Mouse (Mus musculus) brain, embryonic 18.5 days (tissue): ENCODE measurements at regions not wholly inside any gene's neighbourhood (a gene's known extent, or its start where the extent isn't known, plus 50 kb on each side); places are given as distances from the start of the nearest gene placed in this dataset.
A peak's percentile ranks its signal among the peaks of the same experiment; 100 is the strongest.

Experiments
- DNase-seq: peaks from one replicate; pipeline ENCODE4 v3.0.0-alpha.2; 2012; ENCODE audit warnings: low read depth, low spot score

- no peak for DNase-seq
These were observed 65.0 kb upstream of the Pik3cg start for GRCm38 (mm10) chr12:32273474-32273873.

- no peak for DNase-seq
These were observed 71.4 kb upstream of the Pik3cg start for GRCm38 (mm10) chr12:32279861-32280260.

GRCm38 (mm10) chr12:32280309-32280708 lies 71.8 kb upstream of the Pik3cg start:
- DNase-seq: no peak

- no peak for DNase-seq
These were observed 74.1 kb upstream of the Pik3cg start for GRCm38 (mm10) chr12:32282371-32283163.

- DNase-seq: no peak
These were observed 76.6 kb upstream of the Pik3cg start for GRCm38 (mm10) chr12:32285039-32285438.

- DNase-seq: no peak
These were observed 78.2 kb upstream of the Pik3cg start for GRCm38 (mm10) chr12:32286652-32287051.

- no peak for DNase-seq
These were observed 82.7 kb upstream of the Pik3cg start for GRCm38 (mm10) chr12:32291145-32291544.

- DNase-seq: peak; percentile 55
These were observed 83.7 kb upstream of the Pik3cg start for GRCm38 (mm10) chr12:32291962-32292748.

GRCm38 (mm10) chr12:32292749-32293128 lies 84.3 kb upstream of the Pik3cg start:
- no peak for DNase-seq

GRCm38 (mm10) chr12:32297431-32297830 lies 81.1 kb upstream of the Ccdc71l start:
- no peak for DNase-seq

- DNase-seq: no peak
These were observed 78.8 kb upstream of the Ccdc71l start for GRCm38 (mm10) chr12:32299714-32300113.

GRCm38 (mm10) chr12:32305736-32306135 lies 72.8 kb upstream of the Ccdc71l start:
- DNase-seq: no peak

- DNase-seq: no peak
These were observed 72.2 kb upstream of the Ccdc71l start for GRCm38 (mm10) chr12:32306326-32306725.

- no peak for DNase-seq
These were observed 71.1 kb upstream of the Ccdc71l start for GRCm38 (mm10) chr12:32307280-32308006.

- DNase-seq: no peak
These were observed 63.3 kb upstream of the Ccdc71l start for GRCm38 (mm10) chr12:32315099-32315783.
